Mouse (Mus musculus) adrenal gland (tissue): ENCODE data around the gene Lamb3.

ENCODE experiments used
- intact Hi-C: fragments of 180-260 bp; cut with DNase I; formaldehyde crosslinking; loops from one replicate; pipeline ENCODE4 v1.15.1; 2025

The Lamb3 gene

GRCm38 (mm10) chr1:193306832-193307231 is 99.3 kb downstream of the Lamb3 start:
- intact Hi-C loops = no loop called here

GRCm38 (mm10) chr1:193309785-193310518 is 102.5 kb downstream of the Lamb3 start:
- intact Hi-C loops = no loop called here

- intact Hi-C loops = no loop called here
These were observed 103.1 kb downstream of the Lamb3 start for GRCm38 (mm10) chr1:193310519-193311085.

GRCm38 (mm10) chr1:193311596-193311995 is 104.1 kb downstream of the Lamb3 start:
- intact Hi-C loops = no loop called here

- intact Hi-C loops = no loop called here
These were observed 108.3 kb downstream of the Lamb3 start for GRCm38 (mm10) chr1:193315705-193316357.

GRCm38 (mm10) chr1:193316358-193316750 is 108.9 kb downstream of the Lamb3 start:
- intact Hi-C loops = no loop called here

- intact Hi-C loops = no loop called here
These were observed 109.7 kb downstream of the Lamb3 start for GRCm38 (mm10) chr1:193317159-193317559.

- intact Hi-C loops = no loop called here
These were observed 112.2 kb downstream of the Lamb3 start for GRCm38 (mm10) chr1:193319721-193320120.

- intact Hi-C loops = no loop called here
These were observed 112.9 kb downstream of the Lamb3 start for GRCm38 (mm10) chr1:193320398-193320797.

GRCm38 (mm10) chr1:193323686-193324085 is 116.2 kb downstream of the Lamb3 start:
- intact Hi-C loops = loop anchor here (2.0 kb wide), 1 partner anchor 69 kb away; no protein-coding TSS in a partner anchor

GRCm38 (mm10) chr1:193324224-193324623 is 116.7 kb downstream of the Lamb3 start:
- intact Hi-C loops = no loop called here

- intact Hi-C loops = no loop called here
These were observed 118.4 kb downstream of the Lamb3 start for GRCm38 (mm10) chr1:193325891-193326290.

- intact Hi-C loops = no loop called here
These were observed 119.1 kb downstream of the Lamb3 start for GRCm38 (mm10) chr1:193326456-193327145.

- intact Hi-C loops = no loop called here
These were observed 119.7 kb downstream of the Lamb3 start for GRCm38 (mm10) chr1:193327216-193327615.

GRCm38 (mm10) chr1:193327686-193328085 is 120.2 kb downstream of the Lamb3 start:
- intact Hi-C loops = no loop called here

- intact Hi-C loops = no loop called here
These were observed 122.1 kb downstream of the Lamb3 start for GRCm38 (mm10) chr1:193329557-193329956.

GRCm38 (mm10) chr1:193330172-193330571 is 122.7 kb downstream of the Lamb3 start:
- intact Hi-C loops = loop anchor here (5.0 kb wide), 1 partner anchor 47 kb away; no protein-coding TSS in a partner anchor

GRCm38 (mm10) chr1:193330626-193331025 is 123.1 kb downstream of the Lamb3 start:
- intact Hi-C loops = loop anchor here (5.0 kb wide), 1 partner anchor 47 kb away; no protein-coding TSS in a partner anchor

- intact Hi-C loops = loop anchor here (5.0 kb wide), 1 partner anchor 45 kb away; no protein-coding TSS in a partner anchor
These were observed 124.5 kb downstream of the Lamb3 start for GRCm38 (mm10) chr1:193332018-193332417.

- intact Hi-C loops = loop anchor here (5.0 kb wide), 1 partner anchor 45 kb away; no protein-coding TSS in a partner anchor
These were observed 125.2 kb downstream of the Lamb3 start for GRCm38 (mm10) chr1:193332671-193333070.

- intact Hi-C loops = loop anchor here (5.0 kb wide), 1 partner anchor 44 kb away; no protein-coding TSS in a partner anchor
These were observed 126.3 kb downstream of the Lamb3 start for GRCm38 (mm10) chr1:193333776-193334175.
